Mouse (Mus musculus) brain, adult 2 months (tissue): Measurements from ENCODE around the gene Gmppa.
A peak's percentile ranks its signal among the peaks of the same experiment; 100 is the strongest.

Experiments
- DNase-seq: peaks from one replicate; pipeline ENCODE4 v3.0.0; 2011; ENCODE audit warnings: low read depth, low spot score

Gmppa gene

GRCm38 (mm10) chr1:75455433-75455832 is 19.7 kb downstream of the Gmppa start:
- no peak for DNase-seq

GRCm38 (mm10) chr1:75455948-75456347 is 20.2 kb downstream of the Gmppa start:
- DNase-seq, result no peak

- peak; percentile 30 for DNase-seq
These were observed 21.2 kb downstream of the Gmppa start for GRCm38 (mm10) chr1:75456746-75457564.

DNA sequence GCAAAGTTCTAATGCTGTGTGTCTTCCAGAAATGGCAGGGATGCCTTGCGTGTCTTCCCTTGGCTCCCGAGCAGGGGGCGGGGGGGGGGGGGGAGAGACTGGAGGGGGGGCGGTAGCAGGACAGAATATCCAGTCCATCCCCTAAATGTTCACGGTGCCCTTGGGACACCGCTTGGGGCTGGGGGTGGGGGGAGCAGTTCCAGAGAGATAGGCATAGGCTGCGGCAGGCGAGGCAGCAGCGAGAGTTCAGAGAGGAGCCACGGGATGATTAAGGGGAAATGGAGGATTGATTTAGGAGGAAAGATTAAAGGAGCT is 21.9 kb downstream of the Gmppa start:
- DNase-seq, result peak; percentile 57

GRCm38 (mm10) chr1:75458025-75458788 is 22.5 kb downstream of the Gmppa start:
- DNase-seq, result peak; percentile 65

GRCm38 (mm10) chr1:75458789-75459684 is 23.3 kb downstream of the Gmppa start:
- DNase-seq, result peak; percentile 87

- DNase-seq, result peak; percentile 66
These were observed 24.6 kb downstream of the Gmppa start for GRCm38 (mm10) chr1:75460297-75460696.

- DNase-seq, result no peak
These were observed 26.9 kb downstream of the Gmppa start for GRCm38 (mm10) chr1:75462636-75463035.

DNA sequence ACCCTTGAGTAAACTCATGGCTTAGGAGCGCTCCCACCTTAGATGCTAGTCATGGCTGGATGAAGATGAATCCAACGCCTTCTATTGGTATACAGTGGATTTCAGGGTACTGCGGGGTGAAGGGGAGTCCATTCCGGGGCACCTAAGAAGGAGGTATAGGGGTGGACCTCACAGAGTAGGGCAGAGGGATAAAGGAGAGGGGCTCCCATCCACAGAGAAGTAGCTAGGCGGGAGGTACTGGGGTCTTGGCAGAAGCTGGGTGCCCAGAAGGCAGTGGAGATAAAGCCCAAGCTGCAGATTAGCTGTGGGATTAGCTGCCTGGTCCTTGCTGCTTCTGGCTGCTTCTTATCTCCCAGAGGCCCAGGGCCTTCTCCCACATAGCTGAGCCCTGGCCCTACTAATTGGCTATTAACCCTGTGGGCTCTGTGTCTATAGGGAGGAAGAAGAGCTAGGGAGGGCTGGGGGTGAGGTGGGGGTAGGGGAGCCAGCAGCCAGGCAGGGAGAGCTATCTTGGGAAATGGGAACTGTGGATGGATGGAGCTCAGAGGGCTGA is 28.0 kb downstream of the Gmppa start:
- no peak for DNase-seq

DNA sequence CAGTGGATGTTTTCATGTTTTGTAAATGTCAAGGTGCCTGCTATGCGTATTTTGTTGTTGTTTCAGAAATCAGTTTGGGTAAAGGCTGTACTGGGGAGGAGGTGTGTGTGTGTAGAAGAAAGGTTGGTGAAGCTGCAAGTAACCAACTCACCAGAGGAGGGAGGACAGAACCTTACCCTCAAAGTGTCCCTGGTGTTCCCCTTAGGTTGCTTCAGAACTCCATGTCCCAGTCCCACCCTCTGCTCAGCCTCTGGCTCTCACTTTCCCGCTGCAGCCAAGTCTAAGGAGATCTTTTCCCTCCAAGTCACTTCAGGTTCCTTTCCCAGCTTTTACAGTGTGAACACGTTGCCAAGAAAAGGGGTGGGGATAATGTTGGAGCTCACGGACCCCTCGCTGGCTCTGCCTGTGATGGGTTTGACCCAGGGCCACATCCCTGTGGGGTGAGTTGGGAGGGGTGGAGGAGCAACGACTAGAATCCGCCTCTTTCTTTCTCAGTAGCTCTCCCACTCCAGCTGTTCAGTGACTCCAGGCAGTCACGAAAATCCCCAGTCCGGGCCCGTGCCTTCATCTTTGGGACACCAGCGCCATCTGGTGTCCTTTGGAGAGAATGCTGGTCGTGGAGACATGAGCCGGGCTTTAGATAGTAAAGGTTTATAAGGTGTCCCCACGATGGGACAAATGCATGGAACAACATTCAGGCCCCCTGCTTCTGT is 31.6 kb downstream of the Gmppa start:
- DNase-seq, result peak; percentile 85

DNA sequence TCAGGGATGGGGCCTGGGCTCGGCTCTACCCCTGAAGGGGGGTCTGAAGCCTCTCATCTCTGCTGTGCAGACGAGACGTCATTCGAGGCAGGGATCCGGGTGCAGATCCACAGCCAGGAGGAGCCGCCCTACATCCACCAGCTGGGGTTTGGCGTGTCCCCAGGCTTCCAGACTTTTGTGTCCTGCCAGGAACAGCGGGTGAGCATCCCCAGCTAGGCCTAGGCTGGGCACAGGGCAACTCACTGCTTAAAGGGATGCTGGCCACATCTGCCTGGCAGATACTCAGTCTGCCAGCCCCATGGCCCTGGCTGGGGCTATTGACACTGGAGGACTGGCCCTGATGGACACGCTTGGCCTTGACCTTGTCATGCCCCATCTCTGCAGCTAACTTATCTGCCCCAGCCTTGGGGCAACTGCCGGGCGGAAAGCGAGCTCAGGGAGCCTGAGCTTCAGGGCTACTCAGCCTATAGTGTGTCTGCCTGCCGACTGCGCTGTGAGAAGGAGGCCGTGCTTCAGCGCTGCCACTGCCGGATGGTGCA is 33.6 kb downstream of the Gmppa start:
- no peak for DNase-seq

- DNase-seq, result no peak
These were observed 40.7 kb downstream of the Gmppa start for GRCm38 (mm10) chr1:75476441-75476840.

GRCm38 (mm10) chr1:75477264-75477965 is 41.7 kb downstream of the Gmppa start:
- peak; percentile 90 for DNase-seq

- DNase-seq, result peak; percentile 54
These were observed 42.2 kb downstream of the Gmppa start for GRCm38 (mm10) chr1:75477966-75478290.

DNA sequence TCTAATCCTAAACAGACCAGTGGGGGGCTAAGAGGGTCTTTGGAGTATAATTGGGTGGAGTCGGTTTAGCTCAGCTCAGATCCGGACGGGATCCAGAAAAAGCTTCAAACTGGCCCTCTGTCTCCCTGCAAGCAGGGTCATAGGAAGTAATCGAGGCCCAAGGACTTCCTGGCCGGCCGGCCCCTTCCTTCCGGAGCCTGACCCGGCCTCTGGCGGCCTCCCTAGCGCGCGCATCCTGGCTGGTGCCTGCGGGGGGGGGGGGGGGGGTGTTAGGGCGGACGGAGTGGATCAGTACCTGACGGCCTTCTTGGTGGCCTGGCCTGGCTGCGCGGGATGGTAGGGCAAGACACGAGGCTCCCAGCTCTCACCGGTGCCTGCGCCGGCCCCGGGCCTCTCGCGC is 42.8 kb downstream of the Gmppa start:
- DNase-seq, result peak; percentile 38

GRCm38 (mm10) chr1:75478916-75479634 is 43.3 kb downstream of the Gmppa start, which contains the start of the genes Chpf and Tmem198:
TSS of gene Chpf (minus strand) at chr1:75479307.
TSS of gene Tmem198 (plus strand) at chr1:75479532.
- peak; percentile 98 for DNase-seq

- peak; percentile 50 for DNase-seq
These were observed 43.9 kb downstream of the Gmppa start for GRCm38 (mm10) chr1:75479635-75479989.

- peak; percentile 24 for DNase-seq
These were observed 44.3 kb downstream of the Gmppa start for GRCm38 (mm10) chr1:75480036-75480435.

DNA sequence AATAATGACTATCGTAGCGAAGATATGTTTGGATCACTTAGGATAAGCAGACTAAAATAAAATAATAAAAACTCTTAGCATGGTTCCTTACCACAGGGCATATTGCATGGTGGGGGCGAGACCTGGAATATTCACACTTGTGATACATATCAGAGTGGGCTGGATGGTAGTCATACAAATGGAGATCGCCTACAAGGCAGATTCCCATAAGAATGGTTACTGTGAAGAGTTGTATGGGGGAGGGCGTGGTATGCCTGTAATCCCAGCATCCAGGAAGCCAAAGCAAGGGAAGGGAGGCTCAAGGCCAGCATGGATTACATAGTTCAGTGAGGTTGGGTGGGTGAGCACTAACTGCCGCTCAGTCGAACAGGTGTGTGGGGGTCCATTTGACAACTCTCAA is 45.0 kb downstream of the Gmppa start:
- peak; percentile 72 for DNase-seq

DNA sequence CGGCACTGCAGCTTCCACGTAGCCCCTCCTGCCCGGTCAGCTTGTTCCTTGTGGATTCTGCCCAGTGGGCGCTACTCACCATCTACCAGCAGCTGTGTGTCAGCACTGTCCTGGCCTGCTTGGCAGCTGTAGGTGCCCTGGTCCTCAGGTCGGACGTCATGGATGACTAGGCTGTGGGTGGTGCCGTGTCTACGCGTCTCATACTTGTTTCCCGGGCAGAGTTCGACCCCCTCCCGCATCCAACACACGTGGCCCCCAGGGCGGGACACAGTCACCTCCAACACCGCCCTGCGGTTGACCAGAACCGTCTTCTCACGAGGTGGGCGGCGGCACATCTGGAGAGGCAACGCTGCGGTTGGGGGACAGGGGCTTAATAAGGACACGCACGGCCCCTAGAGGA is 50.8 kb downstream of the Gmppa start:
- DNase-seq, result no peak
